Mouse (Mus musculus) left cerebral cortex, adult 2 months (tissue): ENCODE data around the gene Tmem106c. TPM values are rescaled to one million over a fixed set of nuclear protein-coding genes. Genes with fewer than 3 reads are reported as not detected.

Experiments used
- DNase-seq, 2 experiments: peaks; one replicate each; pipeline ENCODE4 v3.0.0; 2021 to 2022; ENCODE audit warnings: low spot score in 2 of 2, mixed read lengths in 1 of 2; ENCODE audit errors: extremely low spot score in 1 of 2
- H3K27ac ChIP-seq: fragments of 200-600 bp; 2 replicates; pipeline ENCODE4 v1.8.1; 2022
- H3K4me3 ChIP-seq: fragments of 200-600 bp; 2 replicates; pipeline ENCODE4 v1.8.1; 2022
- CTCF ChIP-seq: fragments of 200-600 bp; IDR thresholded peaks from 2 replicates; pipeline ENCODE4 v1.8.1; 2022; ENCODE audit warnings: antibody characterized with exemption, mild to moderate bottlenecking, moderate library complexity
- intact Hi-C: fragments of 180-260 bp; cut with DNase I; formaldehyde crosslinking; loops from one replicate; pipeline ENCODE4 v1.15.1; 2025
- long read RNA-seq, 2 experiments: library from polyadenylated mRNA; stranded (forward); transcript quantifications; one replicate each; pipeline ENCODE4 v2.0.0; 2021; ENCODE audit warnings: borderline mapping rate in 2 of 2
- total RNA-seq, 2 experiments: library from RNA; stranded (reverse); gene quantifications; 2 replicates each; pipeline ENCODE4 v1.2.3; 2021

Gene Tmem106c
- total RNA-seq, result 10 to 100 TPM; 26.6 to 31.7 TPM
- long read RNA-seq, experiment 1, transcript Tmem106c-201 (8 exons, 1,623 nt), result major isoform, 9 of 24 reads
- long read RNA-seq, experiment 1, transcript Tmem106c-202 (8 exons, 1,455 nt), result minor isoform, 5 of 24 reads
- long read RNA-seq, experiment 1, partial matches to known transcripts, result 2 of 24 reads
- long read RNA-seq, experiment 1, other reads (novel, unspliced or antisense), result 8 of 24 reads
- long read RNA-seq, experiment 2, transcript Tmem106c-201 (8 exons, 1,623 nt), result minor isoform, 10 of 35 reads
- long read RNA-seq, experiment 2, transcript Tmem106c-202 (8 exons, 1,455 nt), result major isoform, 16 of 35 reads
- long read RNA-seq, experiment 2, partial matches to known transcripts, result 2 of 35 reads
- long read RNA-seq, experiment 2, other reads (novel, unspliced or antisense), result 7 of 35 reads

GRCm38 (mm10) chr15:97963989-97964835, at the start of gene Tmem106c:
Gene Tmem106c, plus strand, starts transcription at chr15:97964200.
- intact Hi-C loops, result loop anchor here (5.0 kb wide), 1 partner anchor 208 kb away; no protein-coding TSS in a partner anchor
- Histone ChIP-seq H3K27ac (peak within 1 kb of the TSS; percentile 93), H3K4me3 (peak within 1 kb of the TSS; percentile 92)
- DNase-seq, result peak; percentile 92 to 94
- TF ChIP-seq CTCF, result peak; percentile 94

GRCm38 (mm10) chr15:97914331-97914747, 49.7 kb upstream of the Tmem106c start:
- intact Hi-C loops, result no loop called here

GRCm38 (mm10) chr15:97917994-97918393, 46.0 kb upstream of the Tmem106c start:
- Histone ChIP-seq H3K27ac (no peak overlapping the region), H3K4me3 (no peak overlapping the region)
- TF ChIP-seq CTCF, result no peak
- DNase-seq, result no peak
- intact Hi-C loops, result no loop called here

More at GRCm38 (mm10) chr15:97914331-97914747, 49.7 kb upstream of the Tmem106c start:
- TF ChIP-seq CTCF, result no peak
- no peak overlapping the region for H3K4me3 ChIP-seq
- DNase-seq, result no peak
- no peak overlapping the region for H3K27ac ChIP-seq

- intact Hi-C loops, result no loop called here
- no peak for TF ChIP-seq CTCF
- no peak overlapping the region for H3K27ac ChIP-seq
- no peak for DNase-seq
- no peak overlapping the region for H3K4me3 ChIP-seq
Measured at GRCm38 (mm10) chr15:97919217-97919616, 44.8 kb upstream of the Tmem106c start.

GRCm38 (mm10) chr15:97920306-97920705, 43.7 kb upstream of the Tmem106c start:
- no peak for DNase-seq
- Histone ChIP-seq H3K4me3 (no peak overlapping the region), H3K27ac (no peak overlapping the region)
- intact Hi-C loops, result no loop called here
- no peak for TF ChIP-seq CTCF

- Histone ChIP-seq H3K27ac (no peak overlapping the region), H3K4me3 (no peak overlapping the region)
- DNase-seq, result no peak
- intact Hi-C loops, result no loop called here
- no peak for TF ChIP-seq CTCF
Measured at GRCm38 (mm10) chr15:97921796-97922195, 42.2 kb upstream of the Tmem106c start.

GRCm38 (mm10) chr15:97922421-97922820, 41.6 kb upstream of the Tmem106c start:
- no peak for DNase-seq
- intact Hi-C loops, result no loop called here
- H3K27ac ChIP-seq, result no peak overlapping the region
- no peak overlapping the region for H3K4me3 ChIP-seq
- no peak for TF ChIP-seq CTCF

GRCm38 (mm10) chr15:97927018-97927417, 37.0 kb upstream of the Tmem106c start:
- DNase-seq, result no peak
- H3K27ac ChIP-seq, result no peak overlapping the region
- TF ChIP-seq CTCF, result no peak
- H3K4me3 ChIP-seq, result no peak overlapping the region
- intact Hi-C loops, result no loop called here

- no peak overlapping the region for H3K27ac ChIP-seq
- DNase-seq, result no peak
- intact Hi-C loops, result no loop called here
- H3K4me3 ChIP-seq, result no peak overlapping the region
- TF ChIP-seq CTCF, result no peak
Measured at GRCm38 (mm10) chr15:97927821-97928220, 36.2 kb upstream of the Tmem106c start.

- DNase-seq, result no peak
- intact Hi-C loops, result no loop called here
- no peak for TF ChIP-seq CTCF
- H3K4me3 ChIP-seq, result no peak overlapping the region
- H3K27ac ChIP-seq, result no peak overlapping the region
Measured at GRCm38 (mm10) chr15:97929259-97929824, 34.7 kb upstream of the Tmem106c start.

GRCm38 (mm10) chr15:97932441-97932840, 31.6 kb upstream of the Tmem106c start:
- DNase-seq, result peak in 1 of 2 experiments; percentile 34
- intact Hi-C loops, result no loop called here
- H3K27ac ChIP-seq, result no peak overlapping the region
- no peak for TF ChIP-seq CTCF
- no peak overlapping the region for H3K4me3 ChIP-seq

- H3K27ac ChIP-seq, result no peak overlapping the region
- no peak for TF ChIP-seq CTCF
- no peak overlapping the region for H3K4me3 ChIP-seq
- intact Hi-C loops, result no loop called here
- DNase-seq, result no peak
Measured at GRCm38 (mm10) chr15:97938580-97938979, 25.4 kb upstream of the Tmem106c start.
